Mouse (Mus musculus) cerebellum, postnatal 4 days (tissue): Measurements from ENCODE around the gene Dlgap1.
"Not testable (repeated sequence)": the region's sequence is repeated elsewhere in the genome, so short reads cannot be mapped to it uniquely, and the experiment has no call there.

Experiments used
- DNase-seq, 2 experiments: peaks; one replicate each; pipeline ENCODE4 v3.0.0; 2022; ENCODE audit warnings: low spot score in 2 of 2, mixed read lengths in 1 of 2

Dlgap1 gene

DNA sequence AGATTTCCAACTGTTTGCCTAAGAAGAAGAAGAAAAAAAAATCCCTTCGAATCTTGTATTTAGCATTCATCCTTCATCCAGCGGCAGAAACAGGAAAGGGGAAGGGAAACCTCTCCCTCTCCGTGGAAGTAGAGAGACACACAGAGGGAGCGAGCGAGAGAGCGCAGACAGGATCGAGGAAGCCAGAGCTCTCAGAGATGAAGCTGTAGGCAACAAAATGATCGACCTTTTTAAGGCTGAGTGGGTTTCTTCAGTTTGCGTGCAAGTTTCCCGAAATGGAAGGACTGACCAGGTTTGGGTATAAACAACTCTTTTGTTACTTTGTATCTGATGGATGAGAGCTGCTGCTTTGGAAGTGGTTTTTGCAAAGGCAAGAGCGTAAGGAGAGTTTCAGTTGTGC is 553.1 kb downstream of the Dlgap1 start:
- peak in 1 of 2 experiments; percentile 32 for DNase-seq

DNA sequence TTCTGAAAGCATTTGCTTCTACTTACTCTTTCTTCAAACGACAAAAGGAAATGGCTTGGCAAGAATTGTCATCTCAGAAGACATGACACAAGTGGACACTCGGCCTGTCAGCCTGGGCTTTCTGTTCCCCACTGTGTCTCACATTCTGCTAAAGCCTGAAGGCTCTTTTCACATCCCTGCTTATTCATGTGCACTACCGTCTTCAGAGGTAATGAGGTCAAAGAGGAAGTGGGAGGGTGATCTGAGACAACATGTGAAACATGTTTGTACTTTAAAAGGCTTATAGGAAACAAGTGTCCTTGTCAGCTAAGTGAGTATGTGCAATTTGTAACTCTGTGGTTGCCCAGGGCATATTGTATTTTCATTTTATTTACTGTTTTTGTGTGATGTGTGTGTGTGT is 557.1 kb downstream of the Dlgap1 start:
- DNase-seq = no peak

DNA sequence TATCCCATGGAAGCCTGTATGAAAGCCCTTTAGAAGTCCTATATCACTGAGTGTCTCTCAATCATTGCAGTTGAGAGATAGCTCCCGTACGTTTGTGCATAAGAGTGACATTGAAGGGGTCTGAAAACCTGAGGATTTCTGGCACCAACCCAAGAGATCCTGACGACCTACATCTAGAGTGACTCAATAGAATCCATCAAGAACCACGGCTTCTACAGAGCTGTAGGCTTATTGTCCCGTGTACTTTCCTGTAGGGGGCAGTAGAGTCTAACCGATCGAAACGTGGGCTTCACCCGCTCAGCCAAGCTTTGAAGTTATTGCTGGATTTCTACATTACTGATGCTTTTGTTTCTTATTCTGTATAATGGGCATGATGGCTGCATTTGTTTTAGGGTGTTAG is 558.2 kb downstream of the Dlgap1 start:
- peak in 1 of 2 experiments; percentile 26 for DNase-seq

DNA sequence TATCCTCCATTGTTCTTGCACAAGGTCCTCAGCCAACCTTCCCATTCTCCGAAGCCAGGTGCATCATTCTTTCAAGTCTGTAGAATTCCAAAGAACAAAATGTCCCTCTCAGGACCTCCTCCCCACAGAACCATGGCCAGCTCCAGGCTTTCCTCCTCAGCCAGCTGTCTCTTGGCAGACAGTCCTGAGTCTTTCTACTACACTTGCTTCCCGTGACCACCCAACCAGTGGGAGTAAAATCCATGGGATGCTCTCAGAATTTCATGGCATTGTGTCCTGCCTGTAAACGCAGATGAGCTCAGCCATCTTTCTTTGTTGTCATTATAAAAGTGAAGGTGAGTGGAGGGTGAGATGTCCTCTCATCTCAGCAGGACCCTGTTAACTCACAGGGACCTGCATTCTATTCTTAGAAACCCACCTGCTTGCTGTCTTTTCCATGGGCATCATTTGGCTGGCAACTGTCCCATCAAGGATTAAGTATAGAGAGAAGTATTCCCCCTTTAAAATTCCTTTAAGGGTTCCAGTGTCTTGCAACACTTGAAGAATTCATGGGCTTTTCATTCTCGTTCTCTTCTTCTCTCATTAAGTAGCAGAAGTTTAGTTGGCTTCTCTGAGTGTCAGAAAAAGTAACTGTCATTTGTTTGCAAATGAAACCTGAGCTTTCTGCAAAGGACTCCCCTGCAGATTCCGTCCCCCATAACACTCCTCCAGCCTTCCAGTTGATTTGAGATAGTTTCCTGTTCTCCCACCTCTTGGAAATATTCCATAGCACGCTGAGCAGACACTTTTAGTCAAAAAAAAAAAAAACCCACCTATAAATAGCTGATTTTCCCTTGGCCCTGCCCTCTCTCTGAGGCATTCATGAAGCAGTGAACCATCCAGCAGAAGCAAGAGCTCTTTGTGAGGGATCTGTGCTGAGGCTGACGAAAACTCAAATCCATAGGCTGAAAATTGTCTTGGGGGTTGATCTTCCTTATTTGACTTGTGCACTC is 559.6 kb downstream of the Dlgap1 start:
- DNase-seq = no peak

DNA sequence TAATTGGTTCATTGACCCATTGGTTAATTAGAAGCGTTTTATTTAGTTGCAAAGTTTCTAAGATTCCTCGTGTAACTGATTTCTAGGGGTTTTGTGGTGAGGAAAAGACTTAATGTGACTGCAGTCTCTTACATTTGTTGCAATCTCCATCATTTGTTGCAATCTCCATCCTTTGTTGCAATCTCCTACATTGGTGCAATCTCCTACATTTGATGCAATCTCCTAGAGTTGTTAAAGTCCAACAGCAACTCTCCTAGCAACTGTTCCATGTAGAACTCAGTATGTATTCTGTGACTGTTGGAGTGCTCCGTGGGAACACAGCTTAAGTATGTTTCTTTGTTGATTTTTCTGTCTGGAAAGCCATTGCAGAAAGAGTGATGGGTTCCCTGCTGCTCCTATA is 565.4 kb downstream of the Dlgap1 start:
- no peak for DNase-seq

DNA sequence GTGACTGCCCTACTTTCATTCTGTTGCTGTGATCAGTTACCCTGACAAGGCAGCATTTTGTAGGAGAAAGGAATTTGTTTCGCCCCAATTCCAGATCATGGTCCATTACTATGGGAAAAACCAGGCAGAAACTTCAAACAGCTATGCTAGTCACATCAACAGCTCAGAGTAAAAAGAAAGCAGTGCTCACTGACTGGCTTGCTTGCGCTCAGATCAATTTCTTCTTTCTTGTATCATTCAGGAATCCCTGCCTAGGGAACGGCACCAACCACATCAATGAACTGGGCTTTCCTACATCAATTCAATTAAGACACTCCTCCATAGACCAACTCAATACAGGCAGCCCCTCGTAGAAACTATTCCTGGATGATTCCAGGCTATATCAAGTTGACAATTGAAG is 572.9 kb downstream of the Dlgap1 start:
- no peak for DNase-seq

DNA sequence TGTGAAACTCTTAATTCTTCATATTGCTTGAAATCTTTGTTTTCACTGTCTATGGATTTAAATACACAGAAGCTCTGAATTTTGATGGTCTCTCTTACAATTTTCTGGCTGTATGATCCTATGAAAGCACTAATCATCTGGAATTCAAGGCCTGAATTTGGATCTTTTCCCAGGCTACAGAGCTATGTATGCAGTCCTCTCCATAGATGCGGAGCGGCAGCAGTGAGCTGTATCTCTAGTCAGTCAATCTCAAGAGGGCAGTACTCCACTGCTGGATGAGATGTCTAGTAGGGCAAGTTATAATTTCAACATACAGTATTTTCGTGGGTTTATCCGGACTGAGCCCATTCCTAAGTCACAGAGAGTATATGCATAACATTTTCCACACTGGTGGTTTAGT is 581.9 kb downstream of the Dlgap1 start:
- no peak for DNase-seq

DNA sequence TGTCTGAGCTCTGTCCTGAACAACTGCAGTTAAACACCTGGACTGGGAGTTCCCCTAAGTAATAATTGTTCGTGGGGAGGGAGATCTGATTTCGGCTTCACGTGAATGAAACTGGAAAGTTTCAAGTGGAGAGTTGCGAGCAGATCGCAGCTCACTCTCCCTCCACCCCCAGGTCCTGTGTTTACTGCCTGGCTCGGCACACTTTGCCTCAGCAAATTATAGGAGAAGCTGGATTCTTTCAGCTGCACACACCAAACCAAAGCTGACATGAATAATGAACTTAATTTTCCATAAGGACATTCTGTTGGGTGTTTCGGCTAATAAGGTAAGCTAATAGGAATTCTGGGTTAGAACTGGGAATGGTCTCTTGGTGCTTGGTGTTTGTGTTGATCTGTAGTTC is 592.7 kb downstream of the Dlgap1 start:
- no peak for DNase-seq

DNA sequence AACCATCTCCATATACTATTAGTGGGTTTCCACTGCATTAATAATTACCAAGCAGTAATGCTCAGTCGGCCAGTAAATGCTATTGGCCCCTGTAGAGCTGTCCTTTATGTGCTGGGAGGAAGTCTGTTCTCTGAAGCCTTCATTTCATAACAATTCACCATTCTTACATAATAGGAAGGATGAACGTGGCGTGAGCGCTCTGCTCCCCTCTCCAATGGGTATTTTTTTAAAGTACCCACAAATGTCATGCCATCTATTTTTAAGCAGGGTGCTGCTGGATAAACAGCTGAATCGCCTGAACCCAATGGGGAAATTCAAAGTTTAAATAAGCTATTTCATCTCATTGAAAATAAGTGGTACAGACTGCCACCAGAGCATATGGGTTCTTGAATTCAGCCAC is 602.0 kb downstream of the Dlgap1 start:
- DNase-seq = no peak

DNA sequence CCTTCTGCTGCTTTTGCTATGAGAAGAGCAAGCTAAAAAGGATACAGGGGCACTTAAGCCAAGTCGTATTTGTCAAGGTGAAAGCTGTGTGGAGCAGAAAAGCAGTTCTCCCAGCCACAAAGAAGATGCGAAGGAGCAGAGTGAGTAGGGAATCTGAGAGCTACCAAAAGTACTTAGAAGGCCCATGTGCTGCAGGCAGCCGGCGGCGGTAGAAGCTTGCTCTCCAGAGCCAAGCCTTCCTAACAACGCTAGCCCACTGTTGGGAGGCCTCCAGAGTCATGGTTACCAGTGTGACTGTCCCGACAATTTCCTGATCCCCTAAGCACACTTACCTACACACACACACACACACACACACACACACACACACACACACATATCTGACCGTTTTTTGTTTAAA is 614.2 kb downstream of the Dlgap1 start:
- DNase-seq = no peak

DNA sequence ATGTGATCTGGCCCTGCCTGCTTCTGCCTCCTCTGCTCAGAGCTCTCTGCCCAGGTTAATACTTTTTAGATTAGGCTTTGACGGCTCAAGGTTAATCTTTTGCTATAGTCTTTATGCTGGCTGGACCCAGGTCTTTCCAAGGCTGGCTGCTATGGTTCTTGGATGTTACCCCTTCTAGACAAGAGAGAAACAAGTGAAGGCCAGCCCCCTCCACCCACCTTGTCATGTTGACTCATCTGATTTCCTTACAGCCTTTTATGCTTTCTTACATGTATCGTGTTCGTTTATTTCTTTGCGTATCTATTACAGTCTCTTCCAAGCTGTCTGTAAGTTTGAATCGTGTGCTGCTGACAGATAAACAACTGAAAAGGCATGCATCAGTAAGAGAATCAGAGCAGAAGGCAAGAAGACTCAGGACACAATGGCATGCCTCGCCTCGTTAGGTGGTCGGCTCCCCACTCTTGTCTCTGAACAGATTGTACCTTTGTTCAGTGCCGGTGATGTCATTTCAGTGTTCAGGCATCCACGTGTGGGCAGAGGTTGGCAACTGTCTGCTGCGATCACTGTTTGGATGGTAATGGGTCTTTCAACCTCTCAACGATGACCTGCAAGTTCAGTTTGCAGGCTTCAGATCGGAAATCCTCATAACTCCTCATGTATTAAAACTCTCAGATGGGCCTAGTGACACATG is 618.0 kb downstream of the Dlgap1 start:
- DNase-seq = no peak

DNA sequence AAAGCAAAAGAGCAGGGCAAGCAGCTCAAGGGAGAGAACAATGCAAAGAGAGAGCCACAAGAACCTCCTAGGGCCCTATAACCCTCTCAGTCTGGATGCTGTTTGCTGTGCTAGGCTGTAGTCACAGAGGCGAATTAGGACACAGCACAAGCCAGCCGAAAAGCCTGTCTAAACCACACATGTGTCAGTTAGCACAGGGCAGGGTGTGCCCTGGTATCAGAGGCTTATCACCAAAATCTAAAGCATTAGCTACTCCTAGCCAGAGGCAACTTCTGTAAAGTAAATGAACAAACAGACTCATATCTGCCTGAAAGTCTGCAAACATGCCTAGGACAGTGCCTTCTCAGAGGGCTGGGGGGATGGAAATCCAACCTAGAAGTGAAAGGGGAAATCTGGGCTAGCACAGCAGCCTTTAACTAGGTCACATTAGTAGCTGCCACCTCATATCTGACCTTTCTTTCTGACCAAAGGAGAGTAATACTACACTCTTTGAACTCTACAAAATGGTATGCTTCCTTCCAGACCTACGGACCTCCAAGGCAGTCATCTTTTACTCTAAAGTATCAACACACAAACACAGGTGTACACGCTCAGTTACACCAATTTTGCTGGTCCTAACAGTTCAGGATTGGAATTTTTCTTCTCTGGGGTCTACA is 619.2 kb downstream of the Dlgap1 start:
- not testable (repeated sequence) for DNase-seq

DNA sequence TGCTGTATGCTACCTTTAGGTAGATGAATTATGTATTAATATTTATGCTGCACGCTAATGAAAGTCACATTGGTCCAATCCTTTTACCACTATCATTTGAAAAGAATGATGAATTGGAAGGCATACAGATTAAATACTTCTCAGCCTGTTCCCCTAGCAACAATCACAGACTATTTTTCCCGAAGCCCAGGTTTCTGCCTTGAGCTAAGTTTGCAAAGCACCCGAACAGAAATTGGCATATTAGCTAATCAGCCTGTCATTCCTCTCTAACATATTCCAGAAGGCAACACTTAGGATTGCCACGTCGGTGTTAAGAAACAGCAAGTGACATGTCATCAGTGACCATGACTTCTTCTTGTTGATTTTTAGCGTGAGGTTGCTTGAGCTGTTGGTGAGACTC is 619.8 kb downstream of the Dlgap1 start:
- DNase-seq = no peak

DNA sequence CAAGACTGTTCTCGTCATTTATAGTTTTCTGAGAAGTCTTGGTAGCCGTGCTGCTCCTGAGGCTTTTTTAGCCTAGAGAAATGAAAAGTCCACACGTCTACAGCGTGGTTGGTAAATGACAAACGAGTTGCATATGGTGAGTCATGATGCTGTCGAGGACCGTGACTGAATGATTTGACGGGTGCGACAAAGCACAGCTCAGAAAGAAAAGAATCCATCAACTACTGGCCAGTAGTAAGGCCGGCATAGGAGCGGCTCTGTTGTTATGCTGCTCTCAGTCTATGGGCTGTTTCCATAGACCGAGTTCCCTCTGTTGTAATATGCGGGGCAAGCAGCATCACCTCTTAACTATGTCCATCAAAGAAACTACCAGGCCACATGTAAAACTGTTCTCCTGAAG is 620.3 kb downstream of the Dlgap1 start:
- DNase-seq = no peak

DNA sequence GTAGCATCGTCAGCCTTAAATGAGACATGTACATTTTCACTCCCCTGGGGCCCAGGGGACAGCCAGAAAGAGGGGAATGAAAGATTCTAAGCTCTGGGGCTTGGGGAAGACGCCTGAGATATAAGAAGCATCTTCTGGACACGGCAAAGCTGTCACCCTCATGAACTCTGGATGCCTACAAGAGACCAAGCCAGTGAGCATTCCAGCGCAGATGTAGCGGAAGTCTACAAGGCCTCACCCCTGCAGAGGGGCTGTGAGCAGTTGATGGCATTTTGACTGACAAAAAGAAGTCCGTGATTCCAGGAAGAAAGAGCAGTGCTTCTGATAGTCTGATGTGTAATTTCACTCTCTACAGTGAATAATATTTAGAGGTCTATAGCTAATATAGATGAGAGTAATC is 621.6 kb downstream of the Dlgap1 start:
- no peak for DNase-seq

DNA sequence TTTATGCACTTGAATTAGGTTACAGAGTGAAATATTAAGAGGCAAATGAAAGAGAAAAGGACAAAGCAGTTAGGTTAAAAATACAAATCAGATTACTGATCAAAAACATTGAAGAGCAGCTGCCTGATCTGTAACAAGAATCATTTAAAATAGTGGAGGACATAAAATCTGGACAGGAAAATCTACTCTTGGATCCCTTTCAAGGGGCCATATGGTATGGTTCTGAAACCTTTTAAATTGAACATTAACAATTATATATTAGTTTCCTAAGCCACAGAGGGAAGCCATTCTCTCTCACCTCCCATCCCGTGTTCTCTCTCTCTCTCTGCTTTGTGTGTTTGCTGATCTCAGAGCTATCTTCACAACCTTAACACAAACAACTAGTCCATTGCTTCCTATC is 625.4 kb downstream of the Dlgap1 start:
- no peak for DNase-seq

DNA sequence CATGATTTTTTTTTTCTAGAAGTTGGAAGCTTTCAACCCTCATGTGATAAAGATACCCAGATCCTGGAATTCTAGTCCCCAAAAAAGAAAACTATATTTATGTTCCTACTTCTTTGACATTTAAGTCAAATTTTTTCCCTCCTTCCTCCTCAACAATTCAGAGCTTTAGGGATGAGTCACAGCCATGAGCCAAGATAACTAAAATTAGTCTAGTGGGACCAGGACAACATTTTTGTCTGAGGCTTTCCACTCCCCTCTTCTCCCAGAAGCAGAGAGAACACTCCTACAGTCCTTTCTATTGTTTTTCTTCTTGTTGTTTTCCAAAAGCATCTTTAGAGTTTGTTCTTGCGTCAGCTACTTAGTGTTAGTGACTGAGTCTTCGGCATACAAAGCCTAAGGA is 627.5 kb downstream of the Dlgap1 start:
- DNase-seq = no peak

DNA sequence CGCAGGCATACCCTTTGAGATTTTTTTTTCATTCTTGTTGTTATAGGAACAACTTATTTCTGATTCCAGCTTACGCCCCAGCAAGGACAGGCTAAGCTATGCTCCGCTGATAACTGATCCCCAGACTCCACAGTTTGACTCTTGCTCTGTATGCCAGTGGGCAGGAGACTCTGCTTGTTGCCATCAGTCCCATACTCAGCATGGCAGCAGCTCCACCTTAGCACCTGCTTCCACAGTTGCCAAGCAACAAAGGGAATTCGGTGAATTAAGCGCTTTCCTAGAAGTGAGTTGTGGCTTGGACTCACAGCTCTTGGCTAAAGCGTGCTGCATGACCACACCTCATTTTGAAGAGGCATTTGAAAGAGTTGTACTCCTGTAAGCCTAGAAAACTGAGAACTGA is 631.6 kb downstream of the Dlgap1 start:
- no peak for DNase-seq

DNA sequence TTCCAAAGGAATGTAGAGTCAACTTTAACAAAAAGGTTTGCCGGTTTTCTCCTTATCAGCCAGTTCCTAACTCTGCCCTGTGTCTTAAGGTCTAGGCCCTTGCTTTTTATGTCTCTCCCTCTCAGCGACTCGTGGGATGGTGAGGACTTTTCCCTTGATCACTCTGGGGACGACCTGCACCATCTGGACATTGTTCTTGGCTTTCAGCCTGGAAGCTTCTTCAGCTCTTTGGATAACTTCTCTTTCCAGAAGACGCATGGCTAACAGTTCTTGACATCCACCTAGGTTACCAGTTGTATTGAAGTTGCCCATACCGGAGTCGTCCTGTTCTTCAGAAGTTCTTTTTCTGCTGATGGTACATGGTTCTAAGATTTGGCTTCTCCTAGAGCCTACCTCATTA is 633.2 kb downstream of the Dlgap1 start:
- DNase-seq = no peak

DNA sequence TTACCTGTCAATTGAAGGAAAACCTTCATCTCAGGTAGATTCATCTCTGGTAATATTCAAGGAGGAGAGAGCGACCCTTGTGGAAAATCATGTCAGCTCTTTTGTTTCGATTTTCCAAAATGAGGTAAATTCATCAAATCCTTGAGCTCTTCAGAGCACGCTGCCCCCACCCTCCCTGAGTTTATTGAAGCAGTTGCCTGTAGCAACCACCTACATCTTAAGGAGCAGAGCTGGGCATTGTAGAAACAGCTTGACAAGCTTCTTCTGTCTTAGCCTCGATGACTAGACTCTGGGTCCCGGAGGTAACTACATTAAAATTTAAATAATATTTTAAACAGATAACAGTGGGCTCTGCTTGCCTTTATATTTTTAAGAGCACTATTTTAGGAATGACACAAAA is 636.8 kb downstream of the Dlgap1 start:
- no peak for DNase-seq

DNA sequence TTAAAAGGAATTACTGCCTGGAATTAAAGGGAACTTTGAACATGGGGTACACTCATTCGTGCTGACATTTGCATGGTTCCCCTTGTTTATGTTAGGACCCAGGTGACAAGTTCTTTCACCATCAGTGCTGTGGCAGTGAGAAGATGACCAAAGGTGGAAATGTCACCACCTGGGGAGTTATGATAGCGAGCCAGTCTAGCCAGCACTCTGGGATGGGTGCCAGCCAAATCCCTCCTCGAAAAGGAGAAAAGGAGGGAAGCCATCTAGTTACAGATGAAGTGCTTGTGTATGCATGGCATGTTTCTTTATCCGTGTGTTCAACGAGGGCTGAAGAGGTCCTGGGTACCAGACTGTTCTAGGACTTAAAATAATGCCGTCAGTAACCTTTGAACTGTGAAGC is 643.3 kb downstream of the Dlgap1 start:
- DNase-seq = no peak

DNA sequence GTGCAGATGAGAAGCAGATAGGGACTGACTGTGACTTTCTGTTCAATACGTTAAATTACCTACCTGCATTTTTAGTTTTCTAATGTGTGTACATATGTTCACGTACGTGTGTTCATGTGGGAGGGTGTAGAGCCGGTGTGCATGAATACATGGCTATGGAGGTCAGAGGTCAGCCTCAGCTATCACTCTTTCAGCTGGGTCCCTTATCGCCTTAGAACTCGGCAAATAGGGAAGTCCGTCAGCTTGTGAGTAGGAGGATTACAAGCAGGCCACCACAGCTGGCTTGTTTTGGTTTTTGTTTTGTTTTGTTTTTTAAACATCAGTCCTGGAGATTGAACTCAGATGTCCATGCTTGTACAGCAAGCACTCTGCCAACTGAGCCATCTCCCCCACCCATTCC is 645.0 kb downstream of the Dlgap1 start:
- no peak for DNase-seq
